Mouse (Mus musculus): ENCODE results near the gene Zfp988.
"Not testable (repeated sequence)": the region's sequence is repeated elsewhere in the genome, so short reads cannot be mapped to it uniquely, and the experiment has no call there.

Gene Zfp988

GRCm38 (mm10) chr4:147305436-147305835 lies at the start of gene Zfp988:
Gene Zfp988, plus strand, starts transcription at chr4:147305674.
- DNase-seq (ENCODE audit: low spot score in 2 of 2), result not testable (repeated sequence)

GRCm38 (mm10) chr4:147262708-147263107 lies 42.8 kb upstream of the Zfp988 start:
- DNase-seq (ENCODE audit: low spot score in 2 of 2), result not testable (repeated sequence)

- DNase-seq (ENCODE audit: low spot score in 2 of 2), result not testable (repeated sequence)
Measured at GRCm38 (mm10) chr4:147267302-147267701, 38.2 kb upstream of the Zfp988 start.

GRCm38 (mm10) chr4:147268735-147269134 lies 36.7 kb upstream of the Zfp988 start:
- DNase-seq (ENCODE audit: low spot score in 2 of 2), result not testable (repeated sequence)

GRCm38 (mm10) chr4:147270026-147270425 lies 35.4 kb upstream of the Zfp988 start:
- DNase-seq (ENCODE audit: low spot score in 2 of 2), result not testable (repeated sequence)

GRCm38 (mm10) chr4:147271601-147272000 lies 33.9 kb upstream of the Zfp988 start:
- DNase-seq (ENCODE audit: low spot score in 2 of 2), result not testable (repeated sequence)

- DNase-seq (ENCODE audit: low spot score in 2 of 2), result not testable (repeated sequence)
Measured at GRCm38 (mm10) chr4:147275021-147275772, 30.3 kb upstream of the Zfp988 start.

- DNase-seq (ENCODE audit: low spot score in 2 of 2), result not testable (repeated sequence)
Measured at GRCm38 (mm10) chr4:147275773-147276140, 29.7 kb upstream of the Zfp988 start.

- not testable (repeated sequence) for DNase-seq (ENCODE audit: low spot score in 2 of 2)
Measured at GRCm38 (mm10) chr4:147280406-147280805, 25.1 kb upstream of the Zfp988 start.

GRCm38 (mm10) chr4:147298585-147298984 lies 6.9 kb upstream of the Zfp988 start:
- DNase-seq (ENCODE audit: low spot score in 2 of 2), result not testable (repeated sequence)

GRCm38 (mm10) chr4:147302375-147302774 lies 3.1 kb upstream of the Zfp988 start:
- DNase-seq (ENCODE audit: low spot score in 2 of 2), result not testable (repeated sequence)

- peak in 1 of 2 experiments; percentile 21 for DNase-seq (ENCODE audit: low spot score in 2 of 2)
Measured at GRCm38 (mm10) chr4:147335036-147335690, 29.7 kb downstream of the Zfp988 start.

- DNase-seq (ENCODE audit: low spot score in 2 of 2), result peak in 1 of 2 experiments; percentile 22
Measured at GRCm38 (mm10) chr4:147335691-147336367, 30.4 kb downstream of the Zfp988 start.

GRCm38 (mm10) chr4:147336368-147337195 lies 31.1 kb downstream of the Zfp988 start:
- DNase-seq (ENCODE audit: low spot score in 2 of 2), result peak in 1 of 2 experiments; percentile 41

- peak in 1 of 2 experiments; percentile 23 for DNase-seq (ENCODE audit: low spot score in 2 of 2)
Measured at GRCm38 (mm10) chr4:147337520-147337919, 32.0 kb downstream of the Zfp988 start.

- peak in 1 of 2 experiments; percentile 8 for DNase-seq (ENCODE audit: low spot score in 2 of 2)
Measured at GRCm38 (mm10) chr4:147338032-147338610, 32.6 kb downstream of the Zfp988 start.

GRCm38 (mm10) chr4:147338706-147339105 lies 33.2 kb downstream of the Zfp988 start:
- DNase-seq (ENCODE audit: low spot score in 2 of 2), result peak in 1 of 2 experiments; percentile 2

GRCm38 (mm10) chr4:147339601-147340219 lies 34.2 kb downstream of the Zfp988 start:
- DNase-seq (ENCODE audit: low spot score in 2 of 2), result peak in 1 of 2 experiments; percentile 24

GRCm38 (mm10) chr4:147340236-147340635 lies 34.8 kb downstream of the Zfp988 start:
- peak in 1 of 2 experiments; percentile 3 for DNase-seq (ENCODE audit: low spot score in 2 of 2)

GRCm38 (mm10) chr4:147340876-147341275 lies 35.4 kb downstream of the Zfp988 start:
- peak in 1 of 2 experiments; percentile 8 for DNase-seq (ENCODE audit: low spot score in 2 of 2)

Data from heart, adult 9 months (tissue).